Mouse (Mus musculus): ENCODE data around the gene 4930404H24Rik. TPM values are rescaled to one million over a fixed set of nuclear protein-coding genes. Genes with fewer than 3 reads are reported as not detected.

Gene 4930404H24Rik
- polyA plus RNA-seq, 1 experiment: not detected

GRCm38 (mm10) chr2:153525906-153526311 is 33.3 kb downstream of the 4930404H24Rik start:
- Histone ChIP-seq H3ac (ENCODE audit: control insufficient read depth, insufficient read length) (no peak overlapping the region), H3K79me2 (ENCODE audit: control insufficient read depth, insufficient read depth) (no peaks in the 10 kb centered on the region), H3K4me2 (ENCODE audit: low read depth) (no peak overlapping the region), H3K27me3 (ENCODE audit: control insufficient read depth, insufficient read depth, insufficient read length) (peaks cover 49% of the 10 kb centered on the region), H3K36me3 (ENCODE audit: control insufficient read depth, insufficient read depth) (no peaks in the 10 kb centered on the region), H3K4me3 (no peak overlapping the region)
- no peak for TF ChIP-seq MYOD1 (IDR thresholded peaks at IDR 0.05; ENCODE audit: control insufficient read depth in 1 of 3, insufficient read length in 2 of 3, low read depth in 2 of 3)
- no peak for TF ChIP-seq REST (IDR thresholded peaks at IDR 0.05; ENCODE audit: insufficient read depth, insufficient read length)
- TF ChIP-seq MYOG (IDR thresholded peaks at IDR 0.05; ENCODE audit: control insufficient read depth in 1 of 3, insufficient read depth in 1 of 3, insufficient read length in 2 of 3, low read depth in 2 of 3): no peak
- no peak for TF ChIP-seq POLR2AphosphoS2 (IDR thresholded peaks at IDR 0.05; ENCODE audit: insufficient read length, low read depth)
- no peak for TF ChIP-seq E2F4 (IDR thresholded peaks at IDR 0.05; ENCODE audit: insufficient read depth)
- TF ChIP-seq USF1 (IDR thresholded peaks at IDR 0.05; ENCODE audit: low read depth): no peak
- no peak for TF ChIP-seq CEBPB (IDR thresholded peaks at IDR 0.05; ENCODE audit: insufficient read depth, poor library complexity, severe bottlenecking)
- no peak for TF ChIP-seq TCF12 (IDR thresholded peaks at IDR 0.05; ENCODE audit: insufficient read depth, poor library complexity, severe bottlenecking)
- no peak for TF ChIP-seq POLR2A (IDR thresholded peaks at IDR 0.05; ENCODE audit: insufficient read length, low read depth)
- TF ChIP-seq MAX (IDR thresholded peaks at IDR 0.05; ENCODE audit: low read depth): no peak
- TF ChIP-seq SRF (IDR thresholded peaks at IDR 0.05; ENCODE audit: control insufficient read depth, insufficient read length, low read depth): no peak
- TF ChIP-seq TCF3 (IDR thresholded peaks at IDR 0.05; ENCODE audit: insufficient read length, low read depth): no peak

GRCm38 (mm10) chr2:153526850-153527530 is 34.4 kb downstream of the 4930404H24Rik start:
- Histone ChIP-seq H3ac (ENCODE audit: control insufficient read depth, insufficient read length) (no peak overlapping the region), H3K79me2 (ENCODE audit: control insufficient read depth, insufficient read depth) (no peaks in the 10 kb centered on the region), H3K4me2 (ENCODE audit: low read depth) (no peak overlapping the region), H3K27me3 (ENCODE audit: control insufficient read depth, insufficient read depth, insufficient read length) (peaks cover 54% of the 10 kb centered on the region), H3K36me3 (ENCODE audit: control insufficient read depth, insufficient read depth) (no peaks in the 10 kb centered on the region), H3K4me3 (no peak overlapping the region)
- no peak for TF ChIP-seq POLR2AphosphoS2 (IDR thresholded peaks at IDR 0.05; ENCODE audit: insufficient read length, low read depth)
- TF ChIP-seq MYOD1 (IDR thresholded peaks at IDR 0.05; ENCODE audit: control insufficient read depth in 1 of 3, insufficient read length in 2 of 3, low read depth in 2 of 3): no peak
- no peak for TF ChIP-seq USF1 (IDR thresholded peaks at IDR 0.05; ENCODE audit: low read depth)
- no peak for TF ChIP-seq TCF12 (IDR thresholded peaks at IDR 0.05; ENCODE audit: insufficient read depth, poor library complexity, severe bottlenecking)
- TF ChIP-seq MYOG (IDR thresholded peaks at IDR 0.05; ENCODE audit: control insufficient read depth in 1 of 3, insufficient read depth in 1 of 3, insufficient read length in 2 of 3, low read depth in 2 of 3): no peak
- no peak for TF ChIP-seq POLR2A (IDR thresholded peaks at IDR 0.05; ENCODE audit: insufficient read length, low read depth)
- no peak for TF ChIP-seq CEBPB (IDR thresholded peaks at IDR 0.05; ENCODE audit: insufficient read depth, poor library complexity, severe bottlenecking)
- no peak for TF ChIP-seq SRF (IDR thresholded peaks at IDR 0.05; ENCODE audit: control insufficient read depth, insufficient read length, low read depth)
- TF ChIP-seq E2F4 (IDR thresholded peaks at IDR 0.05; ENCODE audit: insufficient read depth): no peak
- TF ChIP-seq MAX (IDR thresholded peaks at IDR 0.05; ENCODE audit: low read depth): no peak
- no peak for TF ChIP-seq REST (IDR thresholded peaks at IDR 0.05; ENCODE audit: insufficient read depth, insufficient read length)
- TF ChIP-seq TCF3 (IDR thresholded peaks at IDR 0.05; ENCODE audit: insufficient read length, low read depth): no peak

GRCm38 (mm10) chr2:153527580-153528531 is 35.3 kb downstream of the 4930404H24Rik start:
- H3ac ChIP-seq (ENCODE audit: control insufficient read depth, insufficient read length): no peak overlapping the region
- H3K4me3 ChIP-seq: no peak overlapping the region
- no peaks in the 10 kb centered on the region for H3K79me2 ChIP-seq (ENCODE audit: control insufficient read depth, insufficient read depth)
- H3K36me3 ChIP-seq (ENCODE audit: control insufficient read depth, insufficient read depth): no peaks in the 10 kb centered on the region
- no peak for TF ChIP-seq MYOD1 (IDR thresholded peaks at IDR 0.05; ENCODE audit: control insufficient read depth in 1 of 3, insufficient read length in 2 of 3, low read depth in 2 of 3)
- TF ChIP-seq E2F4 (IDR thresholded peaks at IDR 0.05; ENCODE audit: insufficient read depth): no peak
- TF ChIP-seq REST (IDR thresholded peaks at IDR 0.05; ENCODE audit: insufficient read depth, insufficient read length): no peak
- TF ChIP-seq TCF12 (IDR thresholded peaks at IDR 0.05; ENCODE audit: insufficient read depth, poor library complexity, severe bottlenecking): no peak
- TF ChIP-seq MAX (IDR thresholded peaks at IDR 0.05; ENCODE audit: low read depth): no peak
- TF ChIP-seq TCF3 (IDR thresholded peaks at IDR 0.05; ENCODE audit: insufficient read length, low read depth): no peak
- TF ChIP-seq USF1 (IDR thresholded peaks at IDR 0.05; ENCODE audit: low read depth): no peak
- no peak for TF ChIP-seq SRF (IDR thresholded peaks at IDR 0.05; ENCODE audit: control insufficient read depth, insufficient read length, low read depth)
- TF ChIP-seq CEBPB (IDR thresholded peaks at IDR 0.05; ENCODE audit: insufficient read depth, poor library complexity, severe bottlenecking): no peak
- no peak for TF ChIP-seq POLR2A (IDR thresholded peaks at IDR 0.05; ENCODE audit: insufficient read length, low read depth)
- TF ChIP-seq POLR2AphosphoS2 (IDR thresholded peaks at IDR 0.05; ENCODE audit: insufficient read length, low read depth): no peak
- TF ChIP-seq MYOG (IDR thresholded peaks at IDR 0.05; ENCODE audit: control insufficient read depth in 1 of 3, insufficient read depth in 1 of 3, insufficient read length in 2 of 3, low read depth in 2 of 3): no peak
- peaks cover 61% of the 10 kb centered on the region for H3K27me3 ChIP-seq (ENCODE audit: control insufficient read depth, insufficient read depth, insufficient read length)
- H3K4me2 ChIP-seq (ENCODE audit: low read depth): peak overlapping the region; percentile 30

All from myocyte (in vitro differentiated cells).